Mouse (Mus musculus) kidney, postnatal 36 days (tissue): ENCODE data around the gene Kat2a.

ENCODE experiments used
- DNase-seq, 2 experiments: peaks; one replicate each; pipeline ENCODE4 v3.0.0; 2021 to 2022; ENCODE audit warnings: mixed read lengths in 2 of 2

Gene Kat2a

DNA sequence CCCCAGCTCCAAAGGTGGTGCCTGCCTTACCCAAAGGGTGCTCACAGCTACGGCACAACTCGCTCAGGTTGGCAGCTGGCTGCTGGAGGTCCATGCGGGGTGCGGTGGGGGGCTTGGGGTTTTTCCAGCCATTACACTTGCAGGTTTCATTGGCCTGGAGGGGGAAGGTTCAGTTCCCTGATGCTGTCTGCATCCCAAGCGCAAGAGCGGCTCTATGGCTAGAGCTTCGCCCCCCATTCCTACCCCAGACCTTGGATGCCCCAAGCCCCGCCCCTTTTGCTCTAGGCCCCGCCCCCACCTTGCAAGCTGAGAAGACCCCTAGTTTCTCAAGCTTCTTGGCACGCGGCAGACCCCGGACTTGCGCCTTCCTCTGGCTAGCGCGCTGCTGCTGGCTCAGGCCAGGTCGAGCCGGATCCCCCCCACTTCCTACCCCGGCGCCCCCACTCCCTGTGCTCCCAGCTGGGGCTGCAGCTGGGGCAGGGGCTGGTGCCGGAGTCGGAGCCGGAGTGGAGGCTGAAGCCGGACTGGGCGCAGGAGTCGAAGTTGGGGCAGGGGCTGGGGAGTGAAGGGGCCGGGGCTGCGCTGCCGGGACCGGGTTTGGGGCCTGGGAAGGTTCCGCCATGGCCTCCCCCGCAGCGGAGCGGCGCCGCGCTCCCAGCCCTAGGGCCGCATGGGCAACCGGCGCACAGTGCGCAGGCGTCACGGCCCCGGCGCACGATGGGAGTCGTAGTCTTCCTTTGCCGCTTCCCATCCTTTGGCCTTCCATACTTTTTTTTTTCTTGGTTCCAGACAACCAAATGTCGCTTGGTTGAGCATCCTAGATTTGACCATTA lies at the start of gene Kat2a:
Gene Kat2a (minus strand): TSS at position 683 of the 833 bp plus-strand sequence.
- peak; percentile 90 to 94 for DNase-seq

GRCm38 (mm10) chr11:100761547-100762045 lies 49.3 kb upstream of the Kat2a start:
- peak; percentile 80 to 91 for DNase-seq

DNA sequence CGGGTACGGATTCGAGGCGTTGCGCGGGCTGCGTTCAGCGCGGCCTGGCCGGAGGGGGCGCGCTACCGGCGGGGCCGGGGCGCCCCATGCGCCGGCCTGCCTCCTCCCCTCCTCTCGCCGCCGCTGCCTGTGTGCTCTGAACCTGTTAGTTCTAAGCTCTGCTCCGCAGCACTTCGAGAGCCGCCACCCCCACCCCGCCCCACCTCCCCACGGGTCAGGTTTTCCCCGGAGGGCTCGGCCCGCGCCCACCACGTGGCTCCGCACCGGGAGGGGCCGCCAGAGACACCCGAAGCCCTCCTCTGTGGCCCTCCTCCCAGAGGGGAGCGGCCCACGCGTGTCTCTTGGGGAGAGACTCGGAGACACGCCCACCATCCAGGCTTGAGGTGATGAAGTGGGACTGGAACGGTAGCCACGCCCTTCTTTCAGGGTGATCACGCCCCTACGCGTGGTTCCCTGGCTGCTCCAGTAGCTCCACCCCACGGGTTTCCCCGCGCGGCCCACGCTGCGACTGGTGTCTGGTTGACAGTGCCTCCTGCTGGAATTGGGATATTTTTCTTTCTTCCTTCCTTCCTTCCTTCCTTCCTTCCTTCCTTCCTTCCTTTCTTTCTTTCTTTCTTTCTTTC lies 47.5 kb upstream of the Kat2a start, which contains the start of gene Kcnh4:
Gene Kcnh4 (minus strand): TSS at position 332 of the 623 bp plus-strand sequence.
- DNase-seq = peak; percentile 32 to 68

DNA sequence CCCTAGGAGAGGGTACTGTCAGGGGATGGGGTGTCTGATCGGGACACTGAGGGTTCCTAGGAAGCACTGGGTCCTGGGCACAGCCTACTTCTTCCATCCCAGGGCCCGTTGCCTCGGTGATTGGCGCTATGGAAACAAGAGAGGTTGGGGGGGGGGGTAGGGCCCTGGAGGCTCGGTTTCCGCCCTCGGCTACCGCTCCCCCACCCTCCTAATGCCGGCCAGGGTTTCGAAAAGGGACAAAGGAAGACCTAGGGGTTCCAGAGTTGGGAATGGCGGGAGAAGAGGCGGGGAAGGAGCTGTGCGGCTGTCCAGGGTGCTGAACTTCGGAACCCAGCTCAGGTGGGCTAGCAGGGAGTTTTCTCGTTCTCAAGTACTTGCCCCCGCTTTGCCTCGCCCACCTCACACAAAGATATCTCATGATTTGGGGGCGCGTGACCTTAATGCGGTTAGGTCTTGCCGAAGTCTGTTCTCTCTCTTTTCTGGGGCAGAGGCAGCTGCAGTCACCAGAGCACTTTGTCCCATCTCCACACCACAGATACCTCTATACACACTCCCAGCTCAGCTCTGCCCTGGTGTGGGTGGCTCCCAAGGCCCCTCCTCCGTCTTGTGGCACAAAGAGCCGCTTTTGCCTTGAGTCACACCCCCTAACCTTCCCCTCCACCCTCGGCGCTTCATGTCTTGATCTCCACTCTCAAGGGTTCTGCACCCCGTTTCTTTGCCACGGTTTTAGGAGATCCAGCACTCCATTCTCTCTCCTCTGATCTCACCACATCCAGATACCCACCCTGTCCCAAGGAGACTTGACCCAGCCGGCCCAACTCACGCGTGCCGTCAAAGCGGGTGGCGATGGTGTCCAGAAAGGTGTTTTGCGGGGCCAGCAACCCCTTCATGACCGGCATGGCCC lies 46.7 kb upstream of the Kat2a start:
- DNase-seq = peak; percentile 35 to 80

GRCm38 (mm10) chr11:100757566-100757965 lies 45.3 kb upstream of the Kat2a start:
- DNase-seq = no peak

DNA sequence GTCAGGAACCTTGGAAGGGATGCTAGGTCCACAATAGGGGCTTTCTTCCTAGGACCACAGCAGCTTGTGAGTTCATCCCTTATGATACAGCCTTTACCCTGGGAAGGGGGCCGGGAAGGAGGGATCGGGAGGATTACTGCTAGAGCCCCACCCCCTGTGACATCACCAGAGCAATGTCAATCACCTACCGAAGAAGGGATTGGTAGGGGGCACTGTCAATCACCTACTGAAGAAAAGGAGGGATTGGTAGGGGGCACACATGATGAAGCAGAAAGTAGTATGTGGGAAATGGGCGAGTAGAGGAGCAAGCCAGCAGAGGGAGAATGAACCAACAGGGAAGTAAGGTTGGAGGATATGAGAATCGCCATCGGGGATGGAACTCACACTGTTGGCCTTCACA lies 44.2 kb upstream of the Kat2a start:
- DNase-seq = no peak

GRCm38 (mm10) chr11:100754693-100755057 lies 42.4 kb upstream of the Kat2a start:
- DNase-seq = no peak

- DNase-seq = no peak
These were observed 41.9 kb upstream of the Kat2a start for GRCm38 (mm10) chr11:100754021-100754692.

DNA sequence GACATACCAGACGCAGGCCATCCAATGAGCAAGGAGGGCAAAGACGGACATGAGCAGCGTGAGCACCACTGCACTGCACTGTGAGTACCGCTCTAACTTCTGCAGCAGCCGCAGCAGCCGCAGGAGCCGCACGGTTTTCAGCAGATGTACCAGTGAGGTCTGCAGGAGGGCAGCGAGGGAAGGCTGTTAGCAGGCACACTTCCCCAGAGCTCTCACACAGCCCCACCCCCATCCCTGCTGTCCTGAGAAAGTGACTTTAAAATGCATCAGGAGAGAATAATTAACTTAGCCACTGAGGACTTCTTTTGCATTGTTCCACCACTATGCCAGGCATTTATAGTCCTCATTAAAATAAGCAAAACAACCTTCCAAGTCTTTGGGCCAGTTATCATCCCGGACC lies 40.0 kb upstream of the Kat2a start:
- DNase-seq = peak; percentile 30 to 46

DNA sequence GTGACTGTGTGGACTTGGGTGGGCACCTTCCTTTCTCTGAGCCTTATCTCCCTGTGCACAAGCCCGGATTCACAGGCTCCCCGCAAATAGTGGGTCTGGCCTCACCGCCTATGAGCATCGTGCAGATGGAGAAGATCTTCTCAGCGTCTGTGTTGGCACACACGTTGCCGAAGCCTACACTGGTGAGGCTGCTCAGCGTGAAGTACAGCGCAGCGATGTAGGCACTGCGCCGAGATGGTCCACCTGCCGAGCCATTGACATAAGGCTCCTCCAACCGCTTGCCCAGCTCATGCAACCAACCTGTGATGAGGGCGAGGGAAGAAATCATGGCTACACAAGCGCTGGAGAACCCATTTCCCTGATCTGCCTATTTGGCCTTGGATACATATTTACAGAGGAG lies 37.9 kb upstream of the Kat2a start:
- DNase-seq = no peak

GRCm38 (mm10) chr11:100749469-100749868 lies 37.2 kb upstream of the Kat2a start:
- DNase-seq = no peak

DNA sequence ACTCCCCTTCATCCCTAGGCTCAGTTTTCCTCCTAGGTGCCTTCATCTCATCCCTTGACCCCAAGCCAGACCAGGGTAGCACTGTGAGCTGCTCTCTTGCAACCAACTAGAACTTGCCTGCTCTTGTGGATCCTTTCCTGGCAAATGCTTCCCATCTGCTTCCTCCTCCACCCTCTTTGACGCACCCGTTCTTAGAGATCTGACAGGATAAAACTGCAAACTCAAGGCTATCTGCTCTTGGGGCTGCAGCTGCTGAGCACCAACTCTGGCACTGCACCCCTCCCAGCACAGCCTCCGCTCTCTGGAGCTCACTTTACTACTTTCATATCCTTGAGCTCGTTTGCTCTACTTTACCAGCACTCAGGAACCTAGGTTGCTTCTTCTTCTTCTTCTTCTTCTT lies 36.4 kb upstream of the Kat2a start:
- DNase-seq = no peak

DNA sequence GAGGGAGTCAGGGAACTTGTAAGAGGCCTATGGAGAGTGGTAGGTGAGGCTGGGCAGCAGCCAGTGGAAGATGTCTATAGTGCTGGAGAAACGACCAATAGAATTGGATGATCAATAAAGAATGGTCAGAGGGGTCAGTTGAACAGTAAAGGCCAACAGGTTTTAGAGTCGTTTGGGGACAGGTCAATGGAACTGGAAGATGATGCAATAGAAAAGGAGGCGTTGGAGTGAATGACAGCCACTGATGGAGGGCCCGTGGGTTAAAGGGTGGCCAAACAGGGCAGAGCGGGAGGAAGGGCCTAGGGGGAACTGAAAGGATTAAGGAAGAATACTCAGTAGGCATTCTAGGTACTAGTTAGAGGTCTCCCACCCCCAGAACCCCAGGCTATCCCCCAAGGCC lies 34.8 kb upstream of the Kat2a start:
- no peak for DNase-seq

GRCm38 (mm10) chr11:100746546-100746945 lies 34.3 kb upstream of the Kat2a start:
- no peak for DNase-seq

- peak in 1 of 2 experiments; percentile 67 for DNase-seq
These were observed 32.8 kb upstream of the Kat2a start for GRCm38 (mm10) chr11:100745085-100745484.

DNA sequence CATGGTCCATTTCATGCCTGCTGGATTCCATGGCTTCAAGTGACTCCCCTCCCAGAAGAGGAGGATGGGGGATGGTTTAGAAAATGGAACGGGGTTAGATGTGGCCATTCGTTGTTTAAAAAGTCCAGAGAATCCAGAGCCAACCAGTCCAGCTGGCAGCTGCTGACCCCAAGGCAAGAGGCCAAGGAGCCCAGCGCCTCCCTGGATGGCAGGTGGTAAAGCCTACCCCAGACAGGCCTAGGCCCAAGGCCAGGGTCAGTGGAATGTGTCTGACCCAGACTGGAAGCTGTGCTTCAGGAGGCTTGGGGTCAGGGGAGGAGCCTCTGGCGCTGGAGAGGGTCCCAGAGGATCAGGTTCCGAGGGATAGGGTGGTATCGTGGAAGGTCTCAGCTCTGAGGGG lies 29.1 kb upstream of the Kat2a start:
- peak; percentile 86 to 87 for DNase-seq

GRCm38 (mm10) chr11:100738749-100739148 lies 26.5 kb upstream of the Kat2a start:
- no peak for DNase-seq

DNA sequence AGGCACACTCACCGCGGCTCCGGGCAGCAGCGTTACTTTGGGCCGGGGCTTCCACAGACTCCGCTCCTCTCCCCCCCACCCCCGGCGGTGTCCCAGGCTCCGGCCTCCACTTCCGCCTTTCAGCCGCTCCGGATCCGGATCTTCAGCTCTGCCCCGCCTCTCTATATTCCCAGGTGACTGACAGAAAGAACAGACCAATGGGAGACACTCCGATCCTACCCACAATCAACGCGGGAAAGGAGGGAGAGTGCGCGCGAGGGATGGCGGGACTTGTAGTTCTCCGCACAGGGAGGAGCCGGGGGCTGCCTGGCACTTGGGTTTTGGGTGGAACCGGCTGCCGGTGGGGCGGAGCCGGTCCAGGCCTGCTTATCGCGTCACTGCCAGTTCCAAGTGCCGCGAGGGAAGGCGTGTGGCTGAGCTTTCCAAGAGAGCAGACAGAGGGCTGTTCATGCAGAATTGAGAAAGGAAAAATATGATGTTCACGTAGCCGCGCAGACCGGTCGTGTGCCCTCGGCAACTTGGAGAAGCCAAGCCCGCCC lies 25.9 kb upstream of the Kat2a start, which contains the start of gene Rab5c:
Gene Rab5c (minus strand): TSS at position 150 of the 539 bp plus-strand sequence.
- peak; percentile 98 to 100 for DNase-seq

DNA sequence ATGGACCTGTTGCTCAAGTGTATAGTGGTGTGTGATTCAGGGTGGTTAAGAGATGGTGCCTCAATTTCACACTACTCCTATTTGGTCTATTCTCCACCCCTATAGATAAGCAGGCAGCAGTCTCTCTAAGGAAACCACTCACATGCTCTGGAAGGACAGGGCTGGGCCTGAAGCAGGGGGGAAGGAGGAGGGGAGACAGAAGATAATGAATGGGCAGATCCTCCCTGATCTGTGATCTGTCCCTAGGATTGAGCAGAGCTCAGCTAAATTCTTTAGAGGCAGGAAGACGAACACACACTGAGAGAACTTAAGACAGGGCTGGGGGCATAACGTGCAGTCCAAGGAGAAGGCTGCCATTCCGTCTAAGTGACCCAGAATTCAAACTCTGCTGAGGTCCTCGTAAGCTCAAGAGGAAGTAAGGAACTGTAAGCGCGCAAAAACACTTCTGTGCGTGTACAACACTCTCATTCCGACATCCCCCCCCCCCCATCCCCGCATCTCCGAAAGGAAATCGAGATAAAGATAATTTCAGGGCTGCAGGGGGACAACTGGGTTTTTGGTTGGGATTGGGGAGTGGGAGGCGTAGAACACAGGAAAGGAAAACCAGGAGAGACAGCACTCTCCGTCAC lies 25.0 kb upstream of the Kat2a start:
- DNase-seq = peak in 1 of 2 experiments; percentile 36

DNA sequence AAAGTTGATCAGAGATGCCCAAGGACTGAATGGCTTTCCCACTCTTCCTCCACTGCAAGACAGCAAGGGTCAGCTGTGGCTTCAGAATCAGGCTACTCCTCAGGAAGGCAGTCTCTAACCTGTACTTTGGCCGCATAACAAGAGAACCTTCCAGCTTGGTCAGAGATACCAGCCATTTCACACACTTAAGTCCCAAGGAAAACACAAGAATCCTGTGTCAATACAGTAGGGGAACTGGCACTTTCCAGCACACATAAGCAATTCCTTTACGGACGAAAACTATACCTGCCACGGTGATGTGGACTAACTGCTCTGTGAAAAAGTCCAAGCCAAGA lies 24.4 kb upstream of the Kat2a start:
- peak in 1 of 2 experiments; percentile 42 for DNase-seq

DNA sequence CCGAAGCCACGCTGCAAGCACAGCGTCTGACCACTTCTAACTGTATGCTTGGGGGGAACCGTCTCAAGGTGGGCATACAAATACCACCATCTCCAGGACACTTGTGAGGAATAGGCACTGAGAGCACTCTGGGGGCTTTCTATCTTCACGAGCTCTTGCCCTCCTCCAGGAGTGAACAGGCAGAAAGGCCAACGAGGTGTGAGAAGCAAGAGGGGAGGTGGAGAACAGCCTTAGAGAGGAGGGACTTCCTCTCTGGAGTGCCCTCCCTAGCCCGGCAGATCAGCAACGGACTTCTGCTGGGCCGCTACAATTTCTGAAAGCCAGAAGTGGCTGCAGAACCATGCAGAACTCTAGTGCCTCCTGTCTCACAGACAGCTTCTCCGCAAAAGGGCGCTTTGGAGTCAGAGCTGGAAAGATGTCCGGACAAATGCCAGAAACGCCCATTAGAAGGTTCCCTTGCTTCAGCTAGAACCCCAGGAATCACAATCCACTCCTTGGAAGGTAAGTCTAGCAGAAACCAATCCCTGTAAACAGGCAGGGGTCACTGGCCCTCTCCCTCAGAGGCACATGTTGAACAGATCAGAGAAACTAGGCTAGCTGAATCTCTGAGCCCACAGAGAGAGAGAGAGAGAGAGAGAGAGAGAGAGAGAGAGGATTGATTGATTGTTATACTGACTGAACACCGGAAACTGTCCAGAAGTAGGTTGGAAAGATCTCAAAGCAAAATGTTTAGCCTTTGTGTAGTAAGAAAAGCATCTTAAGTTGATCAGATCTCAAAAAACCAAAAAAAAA lies 23.9 kb upstream of the Kat2a start:
- peak in 1 of 2 experiments; percentile 53 for DNase-seq
